Mouse (Mus musculus): ENCODE measurements around the gene Ptgs1.

Ptgs1 gene

GRCm38 (mm10) chr2:36252505-36252904, 22.3 kb downstream of the Ptgs1 start:
- DNase-seq = no peak

GRCm38 (mm10) chr2:36254445-36254844, 24.2 kb downstream of the Ptgs1 start:
- DNase-seq = no peak

DNA sequence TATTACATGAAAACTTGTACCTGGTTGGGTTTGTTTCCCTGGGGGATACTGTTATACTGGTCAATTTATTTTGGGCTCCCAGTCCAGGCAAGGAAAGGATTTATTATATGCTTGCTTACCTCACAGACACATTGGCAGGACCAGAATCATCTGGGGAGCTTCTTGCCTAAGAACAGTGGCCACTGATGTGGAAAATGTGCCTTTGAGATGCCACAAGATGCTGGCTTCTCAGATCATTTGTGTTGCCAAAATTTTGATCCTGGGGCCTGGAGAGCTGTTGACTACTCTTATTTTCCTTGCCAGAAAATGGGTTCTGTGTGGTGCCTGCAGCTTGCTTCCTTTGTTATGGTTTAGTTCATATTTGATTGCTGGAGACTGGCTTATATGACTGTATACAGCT, 26.7 kb downstream of the Ptgs1 start:
- no peak for DNase-seq

DNA sequence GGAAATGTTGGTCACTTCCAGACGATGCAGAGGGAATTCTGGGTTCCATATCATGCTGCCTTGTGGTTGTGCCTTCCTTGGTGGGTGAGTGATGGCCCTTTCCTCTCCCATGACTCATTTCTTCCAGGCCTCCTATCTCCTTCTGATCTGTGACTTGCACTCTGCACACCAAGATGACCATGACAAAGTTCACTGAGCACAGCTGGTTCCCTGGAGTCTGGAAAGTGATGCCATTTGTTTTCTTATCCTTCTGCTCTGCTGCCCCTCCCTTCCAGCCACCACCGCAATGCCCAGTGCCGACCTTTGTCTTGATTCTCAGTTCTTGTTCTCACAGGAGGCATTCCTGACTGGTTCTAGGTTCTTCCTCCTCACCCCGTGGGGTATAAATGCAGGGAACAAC, 29.2 kb downstream of the Ptgs1 start:
- DNase-seq = no peak

DNA sequence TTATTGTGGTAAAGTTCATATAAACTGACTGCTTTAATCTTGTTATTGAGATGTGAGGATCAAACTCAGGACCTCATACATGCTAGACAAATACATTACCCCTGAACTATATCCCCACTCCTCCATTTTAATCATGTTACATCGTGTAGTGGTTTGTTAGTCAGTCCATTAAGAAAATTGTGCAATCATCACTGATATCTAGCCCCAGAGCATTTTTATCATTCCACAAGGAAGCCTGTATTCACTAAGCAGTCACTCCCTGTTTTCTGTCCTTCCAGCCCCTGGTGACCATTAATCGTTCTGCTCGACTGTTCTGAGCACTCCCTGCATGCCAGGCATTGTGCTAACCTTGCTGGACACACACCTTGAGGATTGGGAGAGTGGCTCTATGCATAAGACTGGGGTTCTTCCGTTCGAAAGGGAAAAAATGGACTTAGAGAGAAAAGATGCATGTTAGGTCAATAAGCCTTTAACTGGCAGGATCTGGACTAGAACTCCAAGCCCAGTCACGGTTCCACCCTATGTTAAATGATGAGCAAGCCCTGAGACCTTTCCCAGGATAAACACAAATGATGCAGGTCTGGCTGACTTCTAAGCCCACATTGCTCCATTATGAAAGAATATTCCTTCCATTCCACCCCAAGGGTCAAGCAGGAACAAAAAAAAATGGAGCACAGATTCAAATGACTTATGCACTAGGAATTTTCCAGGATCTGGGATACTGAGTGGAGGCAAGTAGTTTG, 29.7 kb downstream of the Ptgs1 start:
- no peak for DNase-seq

- DNase-seq = no peak
Observed at GRCm38 (mm10) chr2:36262025-36262424, 31.8 kb downstream of the Ptgs1 start.

DNA sequence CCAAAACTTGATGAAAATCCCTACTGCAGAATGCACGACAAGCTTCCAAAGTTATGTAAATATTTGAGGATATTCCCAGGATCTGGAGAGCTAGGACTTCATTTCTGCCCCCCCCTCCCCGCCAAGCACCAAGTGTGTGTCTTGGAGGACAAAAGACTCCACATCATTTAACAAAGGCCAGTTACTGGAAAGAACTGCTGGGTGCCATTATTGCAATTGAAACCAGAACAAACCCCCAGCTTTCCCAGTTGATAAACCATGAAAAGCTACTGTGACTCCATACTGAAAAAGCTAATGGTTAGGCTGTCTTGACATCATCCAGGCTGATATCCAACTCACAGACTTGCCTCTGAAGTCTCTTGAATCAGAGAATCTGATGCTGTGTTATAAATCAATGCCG, 39.2 kb downstream of the Ptgs1 start:
- DNase-seq = no peak

GRCm38 (mm10) chr2:36270186-36270585, 40.0 kb downstream of the Ptgs1 start:
- no peak for DNase-seq

DNA sequence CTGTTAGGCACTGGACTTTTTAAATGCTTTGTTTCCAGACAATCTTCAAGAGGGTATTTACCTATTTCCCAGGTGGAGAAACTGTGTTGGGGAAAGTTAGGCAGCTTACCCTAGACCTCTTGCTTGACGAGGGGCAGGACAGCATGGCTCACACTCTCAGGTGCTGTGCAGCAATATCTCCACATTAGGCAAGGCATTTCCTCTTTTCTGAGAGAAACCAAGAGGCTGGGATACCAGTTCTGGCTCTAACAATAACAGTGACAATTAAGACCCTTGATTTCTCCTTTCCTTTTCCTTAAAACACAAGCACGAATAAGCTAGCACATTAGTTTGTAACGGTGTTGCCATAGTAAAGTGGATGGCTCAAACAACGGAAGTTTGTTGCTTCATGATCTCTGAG, 40.9 kb downstream of the Ptgs1 start:
- DNase-seq = no peak

GRCm38 (mm10) chr2:36272288-36272950, 42.2 kb downstream of the Ptgs1 start:
- no peak for DNase-seq

GRCm38 (mm10) chr2:36276454-36276853, 46.2 kb downstream of the Ptgs1 start:
- DNase-seq = peak; percentile 28

DNA sequence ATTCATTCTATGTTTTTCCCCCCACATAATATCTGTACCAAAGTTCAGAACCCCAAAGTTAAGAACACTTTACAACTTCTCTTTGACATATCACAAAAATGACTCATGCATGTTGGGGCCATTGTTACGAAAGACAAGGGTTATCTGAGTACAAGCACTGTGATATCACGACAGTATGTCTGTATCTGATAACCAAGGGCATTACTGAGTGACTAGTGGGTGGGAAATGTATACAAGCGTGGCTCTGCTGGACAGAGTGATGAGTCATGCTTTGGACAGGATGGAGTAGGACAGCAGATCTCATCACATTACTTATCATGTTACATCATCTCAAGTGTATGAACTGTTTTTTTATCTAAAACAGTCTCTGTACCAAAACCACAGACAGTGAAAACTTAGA, 48.5 kb downstream of the Ptgs1 start:
- DNase-seq = no peak

DNA sequence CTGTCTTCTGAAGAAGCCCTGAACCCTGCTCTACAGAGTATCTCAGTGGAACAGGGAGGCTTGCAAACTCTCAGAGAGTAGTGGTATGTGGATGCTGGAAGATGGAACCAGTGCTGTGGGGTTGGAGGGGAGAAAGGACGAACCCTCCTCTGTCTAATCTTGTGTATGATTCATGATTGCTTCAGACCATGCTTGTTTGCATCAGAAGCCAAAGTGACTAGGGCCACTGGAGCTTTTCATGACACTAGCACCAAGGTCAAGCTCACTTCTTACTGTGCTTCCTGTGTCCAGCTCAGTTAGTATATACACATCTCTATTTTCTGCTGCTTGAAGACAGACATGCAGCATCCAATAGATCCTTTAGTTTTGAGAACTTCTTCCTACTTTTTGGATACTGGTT, 50.9 kb downstream of the Ptgs1 start:
- no peak for DNase-seq

DNA sequence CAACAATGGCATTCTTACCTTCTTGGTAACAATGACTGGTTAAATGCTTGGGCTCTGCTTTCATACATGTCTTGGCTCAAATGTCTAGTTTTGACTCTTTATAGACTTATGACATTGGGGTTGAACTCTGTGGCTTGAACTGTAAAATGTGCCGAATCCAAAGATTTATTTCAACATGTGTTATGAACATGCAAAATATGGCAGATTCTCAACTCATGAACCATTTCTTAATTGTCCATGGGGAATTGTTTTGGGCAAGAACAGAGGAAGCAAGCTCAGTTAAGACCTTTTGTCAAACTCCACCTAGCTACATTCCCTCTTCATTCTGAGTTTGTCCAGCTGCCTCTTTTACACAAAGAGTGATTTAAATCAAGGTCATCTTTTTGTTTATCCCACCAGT, 52.1 kb downstream of the Ptgs1 start:
- no peak for DNase-seq
